Mouse (Mus musculus) ovary, adult 10 weeks (tissue): ENCODE measurements around the gene Hsd17b6. TPM values are rescaled to one million over a fixed set of nuclear protein-coding genes. Genes with fewer than 3 reads are reported as not detected.

ENCODE experiments used
- polyA plus RNA-seq: library from polyadenylated mRNA; stranded (reverse); fragments of 350-450 nt; fragmentation: Illumina TruSeq; extraction: RNeasy Lipid Tissue Mini Kit (QIAGEN cat#74804); gene quantifications from one replicate; pipeline ENCODE4 v1.2.3, GENCODE M21; 2014

Gene Hsd17b6
- polyA plus RNA-seq: not detected

GRCm38 (mm10) chr10:128007446-128007845 lies at the start of gene Hsd17b6:
Hsd17b6 (minus strand) TSS chr10:128007611.

GRCm38 (mm10) chr10:128015068-128015934 lies 7.9 kb upstream of the Hsd17b6 start, which contains the start of gene Prim1:
Prim1 (plus strand) TSS chr10:128015168.

Other genes starting within 250 kb of the Hsd17b6 start
- 1.4 TPM for gene Rdh1, start 247.9 kb downstream of the Hsd17b6 start, polyA plus RNA-seq
- gene Rdh16f1, start 247.8 kb downstream of the Hsd17b6 start, polyA plus RNA-seq: not detected
- 4.1 TPM for gene Rdh9, start 231.2 kb downstream of the Hsd17b6 start, polyA plus RNA-seq
- gene Rdh16, start 206.5 kb downstream of the Hsd17b6 start, polyA plus RNA-seq: 0.14 TPM
- gene Rdh19, start 157.7 kb downstream of the Hsd17b6 start, polyA plus RNA-seq: not detected
- gene Rdh16f2, start 141.1 kb downstream of the Hsd17b6 start, polyA plus RNA-seq: not detected
- gene Rdh7, start 118.8 kb downstream of the Hsd17b6 start, polyA plus RNA-seq: not detected
- 0.46 TPM for gene Sdr9c7, start 109.1 kb downstream of the Hsd17b6 start, polyA plus RNA-seq
- 46.0 TPM for gene Prim1, start 7.6 kb upstream of the Hsd17b6 start, polyA plus RNA-seq
- gene Naca, start 28.0 kb upstream of the Hsd17b6 start, polyA plus RNA-seq: 1,764 TPM
- 754 TPM for gene Ptges3, start 51.3 kb upstream of the Hsd17b6 start, polyA plus RNA-seq
- gene Atp5b, start 75.7 kb upstream of the Hsd17b6 start, polyA plus RNA-seq: 436 TPM
- 14.3 TPM for gene Baz2a, start 84.0 kb upstream of the Hsd17b6 start, polyA plus RNA-seq
- 28.7 TPM for gene Rbms2, start 172.7 kb upstream of the Hsd17b6 start, polyA plus RNA-seq
- not detected for gene Gls2, start 186.8 kb upstream of the Hsd17b6 start, polyA plus RNA-seq
- gene Spryd4, start 204.2 kb upstream of the Hsd17b6 start, polyA plus RNA-seq: 9.3 TPM
- not detected for gene Mip, start 218.2 kb upstream of the Hsd17b6 start, polyA plus RNA-seq
- 2.7 TPM for gene Timeless, start 224.5 kb upstream of the Hsd17b6 start, polyA plus RNA-seq
- not detected for gene Apon, start 246.5 kb upstream of the Hsd17b6 start, polyA plus RNA-seq